Mouse (Mus musculus) colon, adult 2 months (tissue): ENCODE data around the gene Krtap10-4. TPM values are rescaled to one million over a fixed set of nuclear protein-coding genes. Genes with fewer than 3 reads are reported as not detected.

Experiments used
- polyA plus RNA-seq: library from polyadenylated mRNA; depleted of rRNA; stranded (reverse); fragments of >200 nt; gene quantifications from 2 replicates; pipeline ENCODE4 v1.2.3, GENCODE M21; 2012; rRNA removed

The Krtap10-4 gene
- not detected in 2 replicates for polyA plus RNA-seq

GRCm38 (mm10) chr10:77826951-77827350, at the start of gene Krtap10-4:
Krtap10-4 (minus strand) TSS chr10:77827095.

GRCm38 (mm10) chr10:77861675-77862074, 34.8 kb upstream of the Krtap10-4 start, which contains the start of gene Gm3285:
Gm3285 (plus strand) TSS chr10:77861975.

GRCm38 (mm10) chr10:77852559-77852958, 25.7 kb upstream of the Krtap10-4 start, which contains the start of gene Gm10318:
Gm10318 (plus strand) TSS chr10:77852859.

GRCm38 (mm10) chr10:77846503-77846902, 19.6 kb upstream of the Krtap10-4 start, which contains the start of gene Gm36176:
Gm36176 (plus strand) TSS chr10:77846803.

GRCm38 (mm10) chr10:77835647-77836046, 8.8 kb upstream of the Krtap10-4 start, which contains the start of gene Krtap10-10:
Krtap10-10 (plus strand) TSS chr10:77835947.

GRCm38 (mm10) chr10:77814382-77814781, 12.5 kb downstream of the Krtap10-4 start, which contains the start of gene Gm2696:
Gm2696 (plus strand) TSS chr10:77814682.

GRCm38 (mm10) chr10:77811743-77812142, 15.2 kb downstream of the Krtap10-4 start, which contains the start of gene Gm9507:
Gm9507 (minus strand) TSS chr10:77811843.

GRCm38 (mm10) chr10:77798921-77799508, 27.9 kb downstream of the Krtap10-4 start, which contains the start of gene Gm19668:
Gm19668 (minus strand) TSS chr10:77799133.

GRCm38 (mm10) chr10:77794976-77795375, 31.9 kb downstream of the Krtap10-4 start, which contains the start of gene Gm9639:
Gm9639 (minus strand) TSS chr10:77795076.

GRCm38 (mm10) chr10:77787876-77788275, 39.0 kb downstream of the Krtap10-4 start, which contains the start of gene Gm7137:
Gm7137 (minus strand) TSS chr10:77788200.

GRCm38 (mm10) chr10:77782442-77782841, 44.5 kb downstream of the Krtap10-4 start, which contains the start of gene Gm3250:
Gm3250 (minus strand) TSS chr10:77782542.

GRCm38 (mm10) chr10:77776844-77777243, 50.1 kb downstream of the Krtap10-4 start, which contains the start of gene Gm7138:
Gm7138 (minus strand) TSS chr10:77776944.

Other genes starting within 250 kb of the Krtap10-4 start
- 210 and 211 TPM in 2 replicates for gene Pttg1ip, start 245.4 kb downstream of the Krtap10-4 start, polyA plus RNA-seq
- 233 and 246 TPM in 2 replicates for gene Sumo3, start 221.0 kb downstream of the Krtap10-4 start, polyA plus RNA-seq
- gene Gm49325, start 220.9 kb downstream of the Krtap10-4 start, polyA plus RNA-seq, result not detected in 2 replicates
- gene Ube2g2, start 204.8 kb downstream of the Krtap10-4 start, polyA plus RNA-seq, result 34.4 and 39.8 TPM in 2 replicates
- gene Tspear, start 140.5 kb downstream of the Krtap10-4 start, polyA plus RNA-seq, result 0.62 and 0.70 TPM in 2 replicates
- not detected in 2 replicates for gene Gm19402, start 136.3 kb downstream of the Krtap10-4 start, polyA plus RNA-seq
- not detected in 2 replicates for gene Gm9508, start 129.9 kb downstream of the Krtap10-4 start, polyA plus RNA-seq
- gene Gm10272, start 120.5 kb downstream of the Krtap10-4 start, polyA plus RNA-seq, result not detected in 2 replicates
- not detected in 2 replicates for gene Gm10024, start 115.6 kb downstream of the Krtap10-4 start, polyA plus RNA-seq
- not detected in 2 replicates for gene Gm10142, start 111.3 kb downstream of the Krtap10-4 start, polyA plus RNA-seq
- not detected in 2 replicates for gene Krtap12-1, start 106.5 kb downstream of the Krtap10-4 start, polyA plus RNA-seq
- gene Gm10100, start 100.6 kb downstream of the Krtap10-4 start, polyA plus RNA-seq, result not detected in 2 replicates
- gene Gm18596, start 84.5 kb downstream of the Krtap10-4 start, polyA plus RNA-seq, result not detected in 2 replicates
- not detected in 2 replicates for gene Gm9736, start 75.7 kb downstream of the Krtap10-4 start, polyA plus RNA-seq
- gene Gm3233, start 67.4 kb downstream of the Krtap10-4 start, polyA plus RNA-seq, result not detected in 2 replicates
- gene Gm3238, start 55.8 kb downstream of the Krtap10-4 start, polyA plus RNA-seq, result not detected in 2 replicates
- not detected in 2 replicates for gene Gm7138, start 50.2 kb downstream of the Krtap10-4 start, polyA plus RNA-seq
- not detected in 2 replicates for gene Gm3250, start 44.6 kb downstream of the Krtap10-4 start, polyA plus RNA-seq
- not detected in 2 replicates for gene Gm7137, start 38.9 kb downstream of the Krtap10-4 start, polyA plus RNA-seq
- not detected in 2 replicates for gene Gm9639, start 32.0 kb downstream of the Krtap10-4 start, polyA plus RNA-seq
- gene Gm19668, start 28.0 kb downstream of the Krtap10-4 start, polyA plus RNA-seq, result not detected in 2 replicates
- gene Gm9507, start 15.3 kb downstream of the Krtap10-4 start, polyA plus RNA-seq, result not detected in 2 replicates
- not detected in 2 replicates for gene Gm2696, start 12.4 kb downstream of the Krtap10-4 start, polyA plus RNA-seq
- gene Krtap10-10, start 8.9 kb upstream of the Krtap10-4 start, polyA plus RNA-seq, result not detected in 2 replicates
- gene Gm36176, start 19.7 kb upstream of the Krtap10-4 start, polyA plus RNA-seq, result not detected in 2 replicates
- not detected in 2 replicates for gene Gm10318, start 25.8 kb upstream of the Krtap10-4 start, polyA plus RNA-seq
- gene Gm3285, start 34.9 kb upstream of the Krtap10-4 start, polyA plus RNA-seq, result not detected in 2 replicates
- gene Lrrc3, start 75.4 kb upstream of the Krtap10-4 start, polyA plus RNA-seq, result 7.3 and 8.4 TPM in 2 replicates
- gene Trpm2, start 143.5 kb upstream of the Krtap10-4 start, polyA plus RNA-seq, result 1.2 and 1.9 TPM in 2 replicates
- gene 1810043G02Rik, start 151.4 kb upstream of the Krtap10-4 start, polyA plus RNA-seq, result 44.0 and 48.6 TPM in 2 replicates
- gene Pfkl, start 183.0 kb upstream of the Krtap10-4 start, polyA plus RNA-seq, result 165 and 180 TPM in 2 replicates
- 0.94 and 1.2 TPM in 2 replicates for gene Dnmt3l, start 214.9 kb upstream of the Krtap10-4 start, polyA plus RNA-seq
- gene Aire, start 216.5 kb upstream of the Krtap10-4 start, polyA plus RNA-seq, result 0.74 and 1.1 TPM in 2 replicates
- 15.3 and 15.4 TPM in 2 replicates for gene Icosl, start 242.2 kb upstream of the Krtap10-4 start, polyA plus RNA-seq